Mouse (Mus musculus) heart, embryonic 15.5 days (tissue): Measurements from ENCODE around the gene Gigyf1. TPM values are rescaled to one million over a fixed set of nuclear protein-coding genes. Genes with fewer than 3 reads are reported as not detected.
A peak's percentile ranks its signal among the peaks of the same experiment; 100 is the strongest.

Source experiments
- ATAC-seq: fragments of 200-750 bp; cut with Nextera tagmentation; replicated peaks from 2 replicates; pipeline ENCODE4 v1.8.0; 2017; ENCODE audit warnings: low read depth, moderate TSS enrichment; ENCODE audit not compliant: insufficient number of reproducible peaks, insufficient read depth, low FRiP score
- H3K27ac ChIP-seq: fragments of 300-500 bp; sonication (generic); 2 replicates; pipeline ENCODE4 v1.5.1; 2015; ENCODE audit warnings: mild to moderate bottlenecking, inconsistent platforms
- H3K27me3 ChIP-seq: fragments of 300-500 bp; sonication (generic); 2 replicates; pipeline ENCODE4 v1.6.1; 2015; ENCODE audit warnings: inconsistent platforms
- H3K36me3 ChIP-seq: fragments of 300-500 bp; sonication (generic); 2 replicates; pipeline ENCODE4 v1.6.1; 2015; ENCODE audit warnings: mild to moderate bottlenecking, inconsistent platforms
- H3K4me1 ChIP-seq: fragments of 300-500 bp; sonication (generic); replicated peaks from 2 replicates; pipeline ENCODE4 v1.6.1; 2015; ENCODE audit warnings: inconsistent platforms
- H3K4me2 ChIP-seq: fragments of 300-500 bp; sonication (generic); 2 replicates; pipeline ENCODE4 v1.6.1; 2015; ENCODE audit warnings: inconsistent platforms, mild to moderate bottlenecking, moderate library complexity
- H3K4me3 ChIP-seq: fragments of 300-500 bp; sonication (generic); 2 replicates; pipeline ENCODE4 v1.5.1; 2015; ENCODE audit warnings: mild to moderate bottlenecking, inconsistent platforms
- H3K9ac ChIP-seq: fragments of 300-500 bp; sonication (generic); 2 replicates; pipeline ENCODE4 v1.6.1; 2015; ENCODE audit warnings: mild to moderate bottlenecking, inconsistent platforms
- H3K9me3 ChIP-seq: fragments of 300-500 bp; sonication (generic); replicated peaks from 2 replicates; pipeline ENCODE4 v1.6.1; 2016; ENCODE audit warnings: inconsistent platforms
- WGBS: fragments of 180-500 bp; shearing (Covaris S2); methylation state at CpG from one replicate; pipeline ENCODE4 v1.1.7; 2015; ENCODE audit warnings: mixed read lengths; 5-methylcytosine and 5-hydroxymethylcytosine counted together
- polyA plus RNA-seq: library from polyadenylated mRNA; unstranded; fragments of >200 nt; fragmentation: Nextera tagmentation; extraction: Ambion mirVana; gene quantifications from 2 replicates; pipeline ENCODE4 v1.2.1, GENCODE M21; 2015

The Gigyf1 gene
- polyA plus RNA-seq, 1 experiment from 2014 or later: 8.9 TPM

- Histone ChIP-seq H3K27ac (no peak overlapping the region), H3K9me3 (no peaks in the 10 kb centered on the region), H3K36me3 (no peaks in the 10 kb centered on the region), H3K27me3 (peaks cover 7% of the 10 kb centered on the region), H3K4me3 (no peak overlapping the region), H3K4me1 (no peaks in the 10 kb centered on the region), H3K9ac (no peak overlapping the region), H3K4me2 (no peak overlapping the region)
- WGBS: 48% methylated on average over 10 of the region's 10 CpGs
- no peak for ATAC-seq
Measured at GRCm38 (mm10) chr5:137562965-137563364, 44.6 kb downstream of the Gigyf1 start.

GRCm38 (mm10) chr5:137565744-137566143, 47.4 kb downstream of the Gigyf1 start:
- Histone ChIP-seq H3K27ac (no peak overlapping the region), H3K4me3 (no peak overlapping the region)
- WGBS: 75% methylated on average over 6 of the region's 6 CpGs

DNA sequence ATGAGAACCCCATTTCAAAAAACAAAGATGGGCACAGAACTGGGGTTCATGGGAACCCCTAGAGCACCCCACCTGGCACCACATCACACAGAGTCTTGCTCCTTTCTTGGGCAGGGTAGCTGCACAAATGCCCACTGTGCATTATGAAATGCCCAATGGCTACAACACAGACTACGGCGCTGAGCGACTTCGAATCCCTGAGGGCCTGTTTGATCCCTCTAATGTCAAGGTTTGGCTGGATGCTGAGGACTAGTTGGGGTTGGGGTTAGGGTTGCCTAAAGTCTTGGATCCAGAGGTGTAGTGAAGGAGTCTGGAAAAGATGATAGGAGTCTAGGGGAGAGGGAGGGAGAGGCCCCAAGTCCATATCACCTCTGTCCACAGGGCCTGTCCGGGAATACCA, 48.1 kb downstream of the Gigyf1 start:
- peaks cover 10% of the 10 kb centered on the region; the same call in 1 of the 2 replicates for H3K27me3 ChIP-seq
- H3K9me3 ChIP-seq: no peaks in the 10 kb centered on the region
- H3K4me3 ChIP-seq: no peak overlapping the region
- H3K9ac ChIP-seq: no peak overlapping the region
- ATAC-seq: no peak
- 85% methylated on average over 5 of the region's 5 CpGs for WGBS
- H3K27ac ChIP-seq: no peak overlapping the region
- H3K4me2 ChIP-seq: no peak overlapping the region
- H3K36me3 ChIP-seq: no peaks in the 10 kb centered on the region
- 0 out of 2 replicates have a peak, but pooled peaks cover 3% of the 10 kb centered on the region for H3K4me1 ChIP-seq

More at GRCm38 (mm10) chr5:137565744-137566143, 47.4 kb downstream of the Gigyf1 start:
- H3K4me1 ChIP-seq: 0 out of 2 replicates have a peak, but pooled peaks cover 3% of the 10 kb centered on the region
- no peak overlapping the region for H3K4me2 ChIP-seq
- no peaks in the 10 kb centered on the region for H3K9me3 ChIP-seq
- no peak overlapping the region for H3K9ac ChIP-seq
- H3K36me3 ChIP-seq: no peaks in the 10 kb centered on the region
- no peak for ATAC-seq
- peaks cover 7% of the 10 kb centered on the region; the same call in 1 of the 2 replicates for H3K27me3 ChIP-seq

DNA sequence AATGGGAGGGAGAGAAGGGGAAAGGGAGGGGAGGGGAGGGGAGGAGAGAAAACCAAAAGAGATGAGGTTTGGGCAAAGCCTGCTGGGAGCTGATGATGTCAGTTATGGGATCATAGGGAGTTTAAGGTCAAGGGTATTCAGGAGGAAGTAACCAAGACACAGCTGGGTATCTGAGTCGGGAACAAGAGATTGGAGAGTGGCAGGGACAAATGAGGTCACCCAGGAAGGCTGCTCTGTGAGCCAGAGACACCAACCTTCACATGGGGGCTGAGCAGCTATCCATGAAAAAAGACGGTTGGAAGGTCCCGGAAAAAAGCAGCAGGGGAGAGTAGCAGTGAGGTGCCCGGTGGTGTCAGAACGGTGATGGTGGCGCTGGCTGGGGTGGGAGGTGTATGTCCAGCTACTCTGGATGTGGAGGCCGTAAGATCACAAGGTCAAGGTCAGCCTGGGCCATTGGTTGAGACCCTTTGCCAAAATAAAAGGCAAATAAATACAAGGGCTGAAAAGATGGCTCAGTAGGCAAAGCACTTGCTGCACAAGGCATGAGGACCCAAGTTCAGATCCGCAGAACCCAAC, 50.0 kb downstream of the Gigyf1 start:
- Histone ChIP-seq H3K36me3 (no peaks in the 10 kb centered on the region), H3K9me3 (no peaks in the 10 kb centered on the region), H3K4me2 (no peak overlapping the region), H3K4me1 (0 out of 2 replicates have a peak, but pooled peaks cover 3% of the 10 kb centered on the region), H3K27me3 (0 out of 2 replicates have a peak, but pooled peaks cover 10% of the 10 kb centered on the region), H3K27ac (no peak overlapping the region), H3K4me3 (no peak overlapping the region), H3K9ac (no peak overlapping the region)
- no peak for ATAC-seq
- 76% methylated on average over 8 of the region's 8 CpGs for WGBS

DNA sequence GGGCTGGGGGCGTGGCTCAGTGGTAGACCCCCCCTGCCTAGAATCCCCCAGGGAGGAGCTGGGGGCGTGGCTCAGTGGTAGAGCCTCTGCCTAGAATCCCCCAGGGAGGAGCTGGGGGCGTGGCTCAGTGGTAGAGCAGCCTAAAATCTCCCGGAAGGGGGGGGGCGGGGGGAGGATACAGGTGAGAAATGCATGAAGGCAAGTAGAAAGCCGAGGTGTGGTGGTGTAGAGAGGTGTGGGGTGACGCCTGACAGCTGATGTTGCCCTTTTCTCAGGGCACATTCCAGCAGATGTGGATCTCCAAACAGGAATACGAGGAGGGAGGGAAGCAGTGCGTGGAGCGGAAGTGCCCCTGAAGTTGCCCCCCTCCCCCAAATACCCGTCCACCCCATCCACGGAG, 50.7 kb downstream of the Gigyf1 start:
- H3K27me3 ChIP-seq: 0 out of 2 replicates have a peak, but pooled peaks cover 10% of the 10 kb centered on the region
- no peak overlapping the region for H3K4me2 ChIP-seq
- H3K4me1 ChIP-seq: 0 out of 2 replicates have a peak, but pooled peaks cover 3% of the 10 kb centered on the region
- no peaks in the 10 kb centered on the region for H3K9me3 ChIP-seq
- WGBS: 58% methylated on average over 12 of the region's 12 CpGs
- H3K9ac ChIP-seq: no peak overlapping the region
- no peak for ATAC-seq
- H3K4me3 ChIP-seq: no peak overlapping the region
- no peak overlapping the region for H3K27ac ChIP-seq
- H3K36me3 ChIP-seq: no peaks in the 10 kb centered on the region

GRCm38 (mm10) chr5:137569665-137570064, 51.3 kb downstream of the Gigyf1 start, which contains the start of gene Tfr2:
Gene Tfr2, plus strand, starts transcription at chr5:137569840.
- Histone ChIP-seq H3K4me2 (peak within 1 kb of the TSS; percentile 8; the same call in 1 of the 2 replicates), H3K36me3 (no peaks in the 10 kb centered on the region), H3K27ac (no peak within 1 kb of the TSS), H3K4me3 (no peak within 1 kb of the TSS), H3K27me3 (peaks cover 11% of the 10 kb centered on the region; the same call in 1 of the 2 replicates), H3K9me3 (no peaks in the 10 kb centered on the region), H3K9ac (no peak within 1 kb of the TSS), H3K4me1 (peaks cover 8% of the 10 kb centered on the region; the same call in 1 of the 2 replicates)
- peak; percentile 71; the same call in 1 of the 2 replicates for ATAC-seq
- 26% methylated on average over 9 of the region's 9 CpGs for WGBS

DNA sequence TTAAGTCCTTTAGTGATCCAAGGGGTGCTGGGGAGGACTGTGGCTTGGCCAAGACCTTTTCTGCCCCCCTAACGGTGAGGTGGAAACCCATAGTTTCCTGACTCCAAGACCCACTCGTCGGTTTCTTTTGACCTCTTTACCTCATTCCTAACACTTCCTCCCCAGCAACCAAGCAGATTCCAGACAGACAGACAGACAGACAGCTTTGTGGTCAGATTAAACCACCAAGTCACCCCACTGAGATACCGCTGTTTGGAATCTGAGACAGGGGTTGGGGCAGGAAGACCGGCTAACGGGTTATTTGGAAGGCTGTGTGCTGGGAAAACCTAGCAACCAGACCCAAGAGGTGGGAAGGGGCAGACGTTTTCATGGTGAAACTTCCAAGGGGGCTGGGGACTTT, 51.8 kb downstream of the Gigyf1 start:
- H3K27me3 ChIP-seq: peaks cover 16% of the 10 kb centered on the region; the same call in 1 of the 2 replicates
- no peak overlapping the region; the same call in 1 of the 2 replicates for H3K4me2 ChIP-seq
- H3K4me1 ChIP-seq: peaks cover 9% of the 10 kb centered on the region; the same call in 1 of the 2 replicates
- H3K27ac ChIP-seq: no peak overlapping the region
- no peaks in the 10 kb centered on the region for H3K9me3 ChIP-seq
- H3K4me3 ChIP-seq: no peak overlapping the region
- no peak overlapping the region for H3K9ac ChIP-seq
- WGBS: 39% methylated on average over 7 of the region's 7 CpGs
- ATAC-seq: no peak
- H3K36me3 ChIP-seq: no peaks in the 10 kb centered on the region

DNA sequence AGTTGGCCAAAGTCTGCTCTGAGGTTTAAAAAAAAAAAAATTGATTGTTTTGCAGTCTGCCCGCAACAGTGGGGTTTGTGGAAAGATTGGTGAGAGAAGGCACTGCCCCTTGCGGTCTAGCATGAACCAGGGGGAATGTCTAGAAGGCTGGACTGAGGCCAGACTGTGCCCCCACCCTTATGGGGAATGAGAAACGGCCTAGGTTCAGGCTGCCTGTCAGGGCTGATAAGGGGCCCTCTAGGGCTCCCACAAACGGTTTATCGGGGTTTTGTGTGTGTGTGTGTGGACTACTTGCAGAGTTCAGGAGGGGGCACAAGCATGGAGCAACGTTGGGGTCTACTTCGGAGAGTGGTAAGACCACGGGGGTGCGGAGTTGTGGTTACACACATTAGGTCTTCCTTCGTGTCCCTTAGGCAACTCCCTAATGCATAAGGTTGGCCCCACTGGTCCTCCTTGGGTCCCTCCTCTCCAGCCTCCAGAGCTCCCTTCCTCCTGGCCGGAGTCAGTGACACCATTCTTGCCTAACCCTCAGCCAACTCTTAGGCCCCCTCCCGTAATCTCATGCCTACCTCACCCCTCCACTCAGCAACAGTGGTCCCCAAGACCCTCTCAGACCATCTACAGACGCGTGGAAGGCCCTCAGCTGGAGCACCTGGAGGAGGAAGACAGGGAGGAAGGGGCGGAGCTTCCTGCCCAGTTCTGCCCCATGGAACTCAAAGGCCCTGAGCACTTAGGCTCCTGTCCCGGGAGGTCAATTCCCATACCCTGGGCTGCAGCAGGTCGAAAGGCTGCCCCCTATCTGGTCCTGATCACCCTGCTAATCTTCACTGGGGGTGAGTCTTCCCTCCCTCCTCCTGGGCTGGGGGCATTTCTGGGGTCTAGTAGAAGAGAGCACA, 52.6 kb downstream of the Gigyf1 start:
- no peak overlapping the region for H3K27ac ChIP-seq
- no peak overlapping the region for H3K4me3 ChIP-seq
- WGBS: 69% methylated on average over 17 of the region's 17 CpGs
- no peaks in the 10 kb centered on the region for H3K9me3 ChIP-seq
- H3K36me3 ChIP-seq: no peaks in the 10 kb centered on the region
- ATAC-seq: 0 out of 2 replicates have a peak, but pooled peaks have one; percentile 16
- H3K4me1 ChIP-seq: peaks cover 9% of the 10 kb centered on the region; the same call in 1 of the 2 replicates
- peaks cover 17% of the 10 kb centered on the region; the same call in 1 of the 2 replicates for H3K27me3 ChIP-seq
- H3K9ac ChIP-seq: no peak overlapping the region
- H3K4me2 ChIP-seq: peak overlapping the region; percentile 8; the same call in 1 of the 2 replicates

DNA sequence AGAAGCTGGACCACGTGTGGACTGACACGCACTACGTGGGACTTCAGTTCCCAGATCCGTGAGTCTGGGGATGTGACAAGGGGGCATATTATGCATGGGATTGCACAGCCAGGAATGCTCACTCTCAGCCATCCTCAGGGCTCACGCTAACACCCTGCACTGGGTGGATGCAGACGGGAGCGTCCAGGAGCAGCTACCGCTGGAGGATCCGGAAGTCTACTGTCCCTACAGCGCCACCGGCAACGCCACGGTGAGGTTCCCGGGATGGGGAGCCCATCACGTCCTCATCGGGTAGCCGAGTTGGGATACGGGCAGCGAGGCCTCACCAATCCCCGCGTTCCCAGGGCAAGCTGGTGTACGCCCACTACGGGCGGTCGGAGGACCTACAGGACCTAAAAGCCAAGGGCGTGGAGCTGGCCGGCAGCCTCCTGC, 56.1 kb downstream of the Gigyf1 start:
- Histone ChIP-seq H3K27me3 (peaks cover 14% of the 10 kb centered on the region; the same call in 1 of the 2 replicates), H3K9me3 (no peaks in the 10 kb centered on the region), H3K4me2 (peak overlapping the region; percentile 61), H3K27ac (no peak overlapping the region), H3K4me3 (peak overlapping the region; percentile 24), H3K4me1 (peaks cover 9% of the 10 kb centered on the region; the same call in 1 of the 2 replicates), H3K9ac (no peak overlapping the region), H3K36me3 (no peaks in the 10 kb centered on the region)
- ATAC-seq: no peak
- 11% methylated on average over 27 of the region's 27 CpGs for WGBS
